Mouse (Mus musculus): ENCODE results near the gene Zfp62. TPM values are rescaled to one million over a fixed set of nuclear protein-coding genes. Genes with fewer than 3 reads are reported as not detected.

Zfp62 gene
- 94.6 TPM for total RNA-seq (2023)

DNA sequence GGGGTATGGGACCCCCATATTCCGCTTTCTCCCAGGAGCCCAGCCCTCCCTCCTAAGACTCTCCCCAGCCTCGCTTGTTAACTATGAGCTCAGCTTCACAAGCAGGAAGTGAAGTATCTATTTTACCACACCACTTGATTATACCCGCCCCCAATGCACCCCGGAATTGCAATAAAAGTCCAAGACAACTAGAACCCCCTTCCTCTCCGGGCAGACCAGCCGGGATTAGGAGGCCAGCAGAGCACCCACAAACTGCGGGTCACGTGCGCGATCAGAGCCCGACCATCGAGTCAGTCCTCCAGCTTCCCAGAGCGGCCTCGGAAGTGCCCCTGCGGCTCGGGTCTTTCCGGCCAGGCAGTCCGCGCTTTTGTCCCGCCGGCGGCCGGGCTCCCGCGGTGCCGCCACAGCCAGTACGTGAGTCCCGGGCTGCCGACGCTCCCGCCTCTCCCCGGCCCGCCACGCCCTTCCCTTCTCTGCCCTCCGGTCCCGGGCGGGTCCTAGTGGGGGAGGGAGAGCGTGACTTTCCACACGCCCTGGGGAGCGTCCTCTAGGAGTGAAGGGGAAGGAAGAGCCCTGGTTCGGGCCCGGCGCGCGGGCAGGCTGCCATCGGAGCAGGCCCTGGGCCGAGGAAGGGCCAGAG is at the start of gene Zfp62:
Gene Zfp62, plus strand, starts transcription at position 164 of the 640 bp plus-strand sequence.

DNA sequence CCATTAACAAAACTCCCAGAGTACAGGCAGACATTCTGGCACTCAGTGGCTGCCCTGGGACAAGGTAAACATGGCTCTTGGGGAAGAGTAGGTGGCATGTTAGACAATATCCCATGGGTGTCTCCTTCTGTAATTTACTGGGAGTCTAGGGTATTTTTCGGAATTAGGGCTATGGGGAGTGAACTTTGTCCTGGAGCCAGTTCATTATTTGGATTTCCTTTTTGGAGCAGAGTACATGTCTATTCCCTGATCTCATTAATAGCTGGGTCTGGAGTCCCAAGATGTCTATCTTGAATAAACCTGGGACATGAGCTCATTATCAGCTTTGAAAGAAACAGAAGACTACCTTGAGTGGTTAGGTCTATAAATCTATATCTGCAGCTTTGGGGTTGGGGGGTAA is 49.0 kb upstream of the Zfp62 start, which contains the start of gene Olfr1394:
Gene Olfr1394, plus strand, starts transcription at position 301 of the 400 bp plus-strand sequence.

DNA sequence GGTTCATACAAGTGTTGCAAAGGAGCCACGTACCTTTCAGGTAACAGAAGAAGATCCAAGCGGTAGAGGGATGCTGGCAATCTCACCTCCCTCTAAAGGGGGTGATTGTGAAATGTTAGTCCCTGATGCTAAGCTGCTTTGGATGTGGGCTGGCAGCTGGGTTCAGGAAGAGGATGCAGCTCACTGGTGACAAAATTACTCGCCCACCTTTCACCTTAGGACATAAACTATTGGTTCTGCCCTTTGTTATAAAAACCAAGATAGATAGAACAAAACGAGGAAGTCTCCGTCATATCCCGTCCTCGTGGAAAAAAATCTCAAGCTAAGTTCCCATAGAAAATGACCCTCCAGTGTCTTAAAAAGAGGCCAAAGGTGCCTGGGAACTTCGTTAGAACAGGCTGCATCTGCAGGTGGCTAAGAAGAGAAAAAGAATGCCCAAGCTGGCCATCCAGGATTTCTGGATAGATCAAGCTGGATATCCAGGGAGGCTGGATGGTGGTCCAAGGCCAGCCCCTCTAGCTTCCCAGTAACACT is 16.1 kb upstream of the Zfp62 start, which contains the start of gene Btnl9:
Gene Btnl9, minus strand, starts transcription at position 205 of the 534 bp plus-strand sequence.

DNA sequence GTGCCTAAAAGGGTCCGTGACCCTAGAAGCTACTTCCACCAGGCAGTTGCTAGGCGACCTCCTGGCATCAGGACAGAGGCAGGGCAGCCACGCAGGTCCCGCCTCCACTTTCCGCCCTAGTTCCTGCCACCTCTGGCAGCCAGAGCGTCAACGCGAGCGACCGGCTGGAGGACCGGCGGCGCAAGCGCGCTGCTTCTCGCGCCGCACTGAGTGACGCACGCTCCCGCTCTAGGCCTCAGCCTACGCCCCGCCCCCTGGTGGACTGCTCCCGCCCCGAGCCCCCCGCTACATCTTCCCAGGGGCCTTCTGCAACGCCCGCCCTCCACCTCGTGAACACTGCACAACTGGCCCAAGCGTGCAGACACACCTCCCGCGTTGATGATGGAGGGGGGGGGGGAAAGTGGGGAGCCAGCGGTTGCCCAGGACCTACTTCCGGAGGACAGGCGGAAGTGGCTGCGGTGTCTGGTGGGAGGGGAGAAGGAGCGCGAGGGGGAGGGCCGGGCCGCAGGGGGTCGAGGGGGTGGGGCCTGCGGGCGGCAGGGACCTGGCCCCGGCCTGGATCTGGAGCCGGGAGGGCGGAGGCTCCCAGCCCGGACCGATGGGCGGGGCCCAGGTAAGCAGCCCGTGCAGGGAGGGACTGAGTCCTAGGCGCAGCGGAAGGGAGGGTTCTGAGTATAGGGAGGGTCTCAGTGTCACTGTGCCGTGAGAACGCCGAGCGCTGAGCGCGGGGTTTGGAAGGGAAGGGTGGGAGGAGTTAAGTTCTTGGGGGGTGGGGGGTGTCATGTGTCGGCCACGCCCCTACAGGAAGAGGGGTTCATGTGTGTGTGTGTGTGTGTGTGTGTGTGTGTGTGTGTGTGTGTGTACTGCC is 40.9 kb downstream of the Zfp62 start, which contains the start of gene Mgat1:
Gene Mgat1, plus strand, starts transcription at position 465 of the 868 bp plus-strand sequence.

Other genes starting within 250 kb of the Zfp62 start
- 1.0 TPM for gene Olfr56, start 224.4 kb upstream of the Zfp62 start, total RNA-seq (2023)
- gene 9930111J21Rik1, start 223.9 kb upstream of the Zfp62 start, total RNA-seq (2023) = 75.3 TPM
- gene Gm12185, start 211.1 kb upstream of the Zfp62 start, total RNA-seq (2023) = 50.5 TPM
- gene Tgtp1, start 209.1 kb upstream of the Zfp62 start, total RNA-seq (2023) = 82.7 TPM
- 78.9 TPM for gene 9930111J21Rik2, start 152.1 kb upstream of the Zfp62 start, total RNA-seq (2023)
- 40.7 TPM for gene Tgtp2, start 139.1 kb upstream of the Zfp62 start, total RNA-seq (2023)
- 140 TPM for gene Ifi47, start 126.7 kb upstream of the Zfp62 start, total RNA-seq (2023)
- gene Olfr1396, start 88.4 kb upstream of the Zfp62 start, total RNA-seq (2023) = not detected
- not detected for gene Olfr1395, start 61.0 kb upstream of the Zfp62 start, total RNA-seq (2023)
- gene Olfr1394, start 48.9 kb upstream of the Zfp62 start, total RNA-seq (2023) = not detected
- gene Btnl9, start 16.1 kb upstream of the Zfp62 start, total RNA-seq (2023) = 0.89 TPM
- 52.8 TPM for gene Mgat1, start 40.9 kb downstream of the Zfp62 start, total RNA-seq (2023)
- 0.27 TPM for gene Olfr1393, start 75.0 kb downstream of the Zfp62 start, total RNA-seq (2023)
- gene Olfr1392, start 82.0 kb downstream of the Zfp62 start, total RNA-seq (2023) = not detected
- gene Olfr10, start 101.4 kb downstream of the Zfp62 start, total RNA-seq (2023) = not detected
- not detected for gene Olfr1391, start 119.5 kb downstream of the Zfp62 start, total RNA-seq (2023)
- not detected for gene Olfr1390, start 131.9 kb downstream of the Zfp62 start, total RNA-seq (2023)
- gene Olfr1389, start 219.8 kb downstream of the Zfp62 start, total RNA-seq (2023) = not detected
- gene Olfr1388, start 233.3 kb downstream of the Zfp62 start, total RNA-seq (2023) = 0.33 TPM